Mouse (Mus musculus) intestine, embryonic 16.5 days (tissue): Measurements from ENCODE around the gene Usp24. TPM values are rescaled to one million over a fixed set of nuclear protein-coding genes. Genes with fewer than 3 reads are reported as not detected.

Experiments
- ATAC-seq: fragments of 200-750 bp; cut with Nextera tagmentation; 2 replicates; pipeline ENCODE4 v1.8.0; 2017; ENCODE audit warnings: moderate TSS enrichment, moderate library complexity
- H3K27ac ChIP-seq: fragments of 300-500 bp; sonication (generic); 2 replicates; pipeline ENCODE4 v1.5.1; 2014; ENCODE audit warnings: mild to moderate bottlenecking, low read length
- H3K27me3 ChIP-seq: fragments of 300-500 bp; sonication (generic); replicated peaks from 2 replicates; pipeline ENCODE4 v1.6.1; 2014; ENCODE audit warnings: low read length, control low read depth, mixed read lengths; ENCODE audit not compliant: control insufficient read depth, insufficient read depth
- H3K36me3 ChIP-seq: fragments of 300-500 bp; sonication (generic); 2 replicates; pipeline ENCODE4 v1.6.1; 2014; ENCODE audit warnings: low read length, control low read depth; ENCODE audit not compliant: control insufficient read depth, insufficient read depth
- H3K4me1 ChIP-seq: fragments of 300-500 bp; sonication (generic); 2 replicates; pipeline ENCODE4 v1.6.1; 2014; ENCODE audit warnings: low read length, control low read depth, mixed read lengths; ENCODE audit not compliant: control insufficient read depth, insufficient read depth
- H3K4me2 ChIP-seq: fragments of 300-500 bp; sonication (generic); 2 replicates; pipeline ENCODE4 v1.6.1; 2014; ENCODE audit warnings: low read depth, low read length, control low read depth
- H3K4me3 ChIP-seq: fragments of 300-500 bp; sonication (generic); 2 replicates; pipeline ENCODE4 v1.5.1; 2014; ENCODE audit warnings: mild to moderate bottlenecking, low read length
- H3K9ac ChIP-seq: fragments of 300-500 bp; sonication (generic); 2 replicates; pipeline ENCODE4 v1.6.1; 2014; ENCODE audit warnings: low read depth, low read length
- H3K9me3 ChIP-seq: fragments of 300-500 bp; sonication (generic); 2 replicates; pipeline ENCODE4 v1.6.1; 2016; ENCODE audit warnings: low read length, control low read depth; ENCODE audit not compliant: control insufficient read depth
- WGBS: fragments of 180-500 bp; shearing (Covaris S2); extraction: QIAGEN DNeasy Blood & Tissue Kit; methylation state at CpG from one replicate; pipeline ENCODE4 v1.1.7; 2014; 5-methylcytosine and 5-hydroxymethylcytosine counted together
- polyA plus RNA-seq: library from polyadenylated mRNA; unstranded; fragments of >200 nt; fragmentation: Nextera tagmentation; extraction: Ambion mirVana; gene quantifications from 2 replicates; pipeline ENCODE4 v1.2.1, GENCODE M21; 2015

Usp24 gene
- polyA plus RNA-seq, 1 experiment from 2014 or later: 3.7 TPM

- WGBS: 48% methylated on average over 7 of the region's 7 CpGs
- Histone ChIP-seq H3K4me2 (no peak overlapping the region), H3K4me1 (no peaks in the 10 kb centered on the region), H3K27me3 (peaks cover 3% of the 10 kb centered on the region), H3K4me3 (no peak overlapping the region), H3K9ac (no peak overlapping the region), H3K9me3 (no peaks in the 10 kb centered on the region), H3K36me3 (no peaks in the 10 kb centered on the region), H3K27ac (no peak overlapping the region)
- no peak for ATAC-seq
These were observed 167.3 kb downstream of the Usp24 start for GRCm38 (mm10) chr4:106483215-106483727.

GRCm38 (mm10) chr4:106483831-106484230 lies 167.8 kb downstream of the Usp24 start:
- H3K9me3 ChIP-seq: no peaks in the 10 kb centered on the region
- H3K4me1 ChIP-seq: no peaks in the 10 kb centered on the region
- H3K4me2 ChIP-seq: no peak overlapping the region
- no peaks in the 10 kb centered on the region for H3K36me3 ChIP-seq
- no peak for ATAC-seq
- peaks cover 3% of the 10 kb centered on the region for H3K27me3 ChIP-seq
- no peak overlapping the region for H3K27ac ChIP-seq
- no peak overlapping the region for H3K4me3 ChIP-seq
- H3K9ac ChIP-seq: no peak overlapping the region
- 78% methylated on average over 1 of the region's 1 CpGs for WGBS

DNA sequence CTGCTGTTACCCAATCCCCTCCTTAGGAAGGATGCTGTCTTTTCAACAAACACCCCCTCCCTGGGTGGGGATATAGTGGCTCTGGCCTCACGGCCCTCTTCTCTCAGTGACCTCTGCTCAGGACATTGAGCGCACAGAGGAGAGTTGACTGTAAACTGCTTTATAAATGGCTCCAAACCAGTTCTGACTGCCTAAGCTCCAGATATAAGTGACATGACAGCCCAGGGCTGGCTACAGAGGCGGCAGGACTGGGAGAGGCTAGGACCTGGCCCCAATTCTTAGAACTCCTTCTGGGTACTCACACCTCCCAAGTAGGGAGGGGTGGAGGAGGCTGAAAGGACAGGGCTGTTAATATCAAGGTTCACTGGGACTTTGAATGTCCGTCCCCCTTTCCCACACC lies 174.6 kb downstream of the Usp24 start:
- H3K27me3 ChIP-seq: no peaks in the 10 kb centered on the region
- no peaks in the 10 kb centered on the region for H3K9me3 ChIP-seq
- no peak overlapping the region for H3K9ac ChIP-seq
- 57% methylated on average over 4 of the region's 4 CpGs for WGBS
- no peak overlapping the region for H3K27ac ChIP-seq
- no peaks in the 10 kb centered on the region for H3K4me1 ChIP-seq
- no peak overlapping the region for H3K4me2 ChIP-seq
- ATAC-seq: no peak
- no peaks in the 10 kb centered on the region for H3K36me3 ChIP-seq
- H3K4me3 ChIP-seq: no peak overlapping the region

Other genes starting within 250 kb of the Usp24 start
- 189 TPM in 2 replicates for gene Pcsk9, start 148.1 kb downstream of the Usp24 start, polyA plus RNA-seq
- gene Bsnd, start 176.1 kb downstream of the Usp24 start, polyA plus RNA-seq: not detected in 2 replicates
- gene Dhcr24, start 244.8 kb downstream of the Usp24 start, polyA plus RNA-seq: 5.5 and 6.4 TPM in 2 replicates